Mouse (Mus musculus) heart, embryonic 12.5 days (tissue): Measurements from ENCODE around the gene Ackr2. TPM values are rescaled to one million over a fixed set of nuclear protein-coding genes. Genes with fewer than 3 reads are reported as not detected.

ENCODE experiments used
- ATAC-seq: fragments of 200-750 bp; cut with Nextera tagmentation; 2 replicates; pipeline ENCODE4 v1.8.0; 2017; ENCODE audit warnings: moderate TSS enrichment, moderate library complexity; ENCODE audit not compliant: insufficient number of reproducible peaks, low FRiP score
- H3K27ac ChIP-seq: fragments of 300-500 bp; sonication (generic); 2 replicates; pipeline ENCODE4 v1.5.1; 2016; ENCODE audit warnings: mild to moderate bottlenecking, moderate library complexity; ENCODE audit not compliant: poor library complexity, severe bottlenecking
- H3K27me3 ChIP-seq: fragments of 300-500 bp; sonication (generic); replicated peaks from 2 replicates; pipeline ENCODE4 v1.6.1; 2016; ENCODE audit warnings: mild to moderate bottlenecking, moderate library complexity
- H3K36me3 ChIP-seq: fragments of 300-500 bp; sonication (generic); 2 replicates; pipeline ENCODE4 v1.6.1; 2016; ENCODE audit warnings: mild to moderate bottlenecking, moderate library complexity
- H3K4me1 ChIP-seq: fragments of 300-500 bp; sonication (generic); replicated peaks from 2 replicates; pipeline ENCODE4 v1.6.1; 2016; ENCODE audit warnings: mild to moderate bottlenecking
- H3K4me2 ChIP-seq: fragments of 300-500 bp; sonication (generic); 2 replicates; pipeline ENCODE4 v1.6.1; 2016; ENCODE audit warnings: mild to moderate bottlenecking, moderate library complexity
- H3K4me3 ChIP-seq: fragments of 300-500 bp; sonication (generic); 2 replicates; pipeline ENCODE4 v1.5.1; 2016; ENCODE audit warnings: mild to moderate bottlenecking
- H3K9ac ChIP-seq: fragments of 300-500 bp; sonication (generic); 2 replicates; pipeline ENCODE4 v1.6.1; 2016; ENCODE audit warnings: mild to moderate bottlenecking, moderate library complexity
- H3K9me3 ChIP-seq: fragments of 300-500 bp; sonication (generic); replicated peaks from 2 replicates; pipeline ENCODE4 v1.6.1; 2016; ENCODE audit warnings: mild to moderate bottlenecking, moderate library complexity
- WGBS: fragments of 180-500 bp; shearing (Covaris S2); methylation state at CpG from one replicate; pipeline ENCODE4 v1.1.7; 2016; 5-methylcytosine and 5-hydroxymethylcytosine counted together
- polyA plus RNA-seq: library from polyadenylated mRNA; unstranded; fragments of >200 nt; fragmentation: Nextera tagmentation; extraction: Ambion mirVana; gene quantifications from 2 replicates; pipeline ENCODE4 v1.2.1, GENCODE M21; 2016

The Ackr2 gene
- polyA plus RNA-seq, 1 experiment from 2014 or later: 0.09 TPM

GRCm38 (mm10) chr9:121943005-121943404, 44.9 kb downstream of the Ackr2 start:
- Histone ChIP-seq H3K4me2 (no peak overlapping the region), H3K4me3 (no peak overlapping the region), H3K4me1 (no peaks in the 10 kb centered on the region), H3K36me3 (no peaks in the 10 kb centered on the region), H3K9me3 (no peaks in the 10 kb centered on the region), H3K9ac (no peak overlapping the region), H3K27ac (no peak overlapping the region), H3K27me3 (no peaks in the 10 kb centered on the region)
- ATAC-seq: no peak
- WGBS: 81% methylated on average over 3 of the region's 3 CpGs

GRCm38 (mm10) chr9:121943628-121944027, 45.5 kb downstream of the Ackr2 start:
- Histone ChIP-seq H3K27me3 (no peaks in the 10 kb centered on the region), H3K9ac (no peak overlapping the region), H3K4me1 (no peaks in the 10 kb centered on the region), H3K36me3 (no peaks in the 10 kb centered on the region), H3K4me3 (no peak overlapping the region), H3K9me3 (no peaks in the 10 kb centered on the region), H3K27ac (no peak overlapping the region), H3K4me2 (no peak overlapping the region)
- no peak for ATAC-seq
- 77% methylated on average over 3 of the region's 3 CpGs for WGBS

- Histone ChIP-seq H3K4me2 (no peak overlapping the region), H3K27me3 (no peaks in the 10 kb centered on the region; the same call in 1 of the 2 replicates), H3K9me3 (no peaks in the 10 kb centered on the region), H3K9ac (no peak overlapping the region), H3K36me3 (no peaks in the 10 kb centered on the region), H3K4me3 (no peak overlapping the region), H3K27ac (no peak overlapping the region), H3K4me1 (peaks cover 11% of the 10 kb centered on the region)
- 8% methylated on average over 4 of the region's 4 CpGs for WGBS
- no peak for ATAC-seq
Observed at GRCm38 (mm10) chr9:121947784-121948183, 49.6 kb downstream of the Ackr2 start.

GRCm38 (mm10) chr9:121948431-121948830, 50.3 kb downstream of the Ackr2 start:
- H3K36me3 ChIP-seq: no peaks in the 10 kb centered on the region
- no peaks in the 10 kb centered on the region; the same call in 1 of the 2 replicates for H3K27me3 ChIP-seq
- H3K4me3 ChIP-seq: no peak overlapping the region
- ATAC-seq: no peak
- H3K4me2 ChIP-seq: no peak overlapping the region
- no peaks in the 10 kb centered on the region for H3K9me3 ChIP-seq
- H3K9ac ChIP-seq: no peak overlapping the region
- WGBS: 34% methylated on average over 4 of the region's 4 CpGs
- H3K27ac ChIP-seq: no peak overlapping the region
- H3K4me1 ChIP-seq: peaks cover 11% of the 10 kb centered on the region

GRCm38 (mm10) chr9:121950418-121951113, 52.4 kb downstream of the Ackr2 start, which contains the start of gene Fam198a:
Fam198a (plus strand) TSS chr9:121950988.
- Histone ChIP-seq H3K4me1 (peaks cover 11% of the 10 kb centered on the region), H3K4me2 (peak within 1 kb of the TSS; percentile 64), H3K4me3 (peak within 1 kb of the TSS; percentile 34), H3K27me3 (no peaks in the 10 kb centered on the region; the same call in 1 of the 2 replicates), H3K27ac (0 out of 2 replicates have a peak within 1 kb of the TSS, but pooled peaks have one; percentile 15), H3K9me3 (no peaks in the 10 kb centered on the region), H3K9ac (peak within 1 kb of the TSS; percentile 32; the same call in 1 of the 2 replicates), H3K36me3 (no peaks in the 10 kb centered on the region)
- ATAC-seq: peak; percentile 80
- 6% methylated on average over 14 of the region's 14 CpGs for WGBS

- Histone ChIP-seq H3K27ac (no peak overlapping the region), H3K36me3 (no peaks in the 10 kb centered on the region), H3K27me3 (no peaks in the 10 kb centered on the region; the same call in 1 of the 2 replicates), H3K9ac (peak overlapping the region; percentile 32; the same call in 1 of the 2 replicates), H3K4me3 (peak overlapping the region; percentile 34), H3K4me1 (peaks cover 11% of the 10 kb centered on the region), H3K9me3 (no peaks in the 10 kb centered on the region), H3K4me2 (peak overlapping the region; percentile 64)
- no peak for ATAC-seq
- 36% methylated on average over 4 of the region's 4 CpGs for WGBS
Observed at GRCm38 (mm10) chr9:121951114-121951423, 52.9 kb downstream of the Ackr2 start.

- no peak overlapping the region for H3K27ac ChIP-seq
- 85% methylated on average over 6 of the region's 6 CpGs for WGBS
Observed at GRCm38 (mm10) chr9:121952596-121952995, 54.4 kb downstream of the Ackr2 start.

GRCm38 (mm10) chr9:121959966-121960635, 61.9 kb downstream of the Ackr2 start:
- H3K4me3 ChIP-seq: no peak overlapping the region
- no peak overlapping the region for H3K27ac ChIP-seq
- WGBS: 40% methylated on average over 7 of the region's 7 CpGs

More at GRCm38 (mm10) chr9:121952596-121952995, 54.4 kb downstream of the Ackr2 start:
- Histone ChIP-seq H3K4me1 (peaks cover 11% of the 10 kb centered on the region), H3K9ac (no peak overlapping the region), H3K9me3 (no peaks in the 10 kb centered on the region), H3K4me3 (no peak overlapping the region), H3K27me3 (no peaks in the 10 kb centered on the region; the same call in 1 of the 2 replicates), H3K36me3 (no peaks in the 10 kb centered on the region), H3K4me2 (no peak overlapping the region)
- no peak for ATAC-seq

More at GRCm38 (mm10) chr9:121959966-121960635, 61.9 kb downstream of the Ackr2 start:
- H3K9ac ChIP-seq: no peak overlapping the region
- no peaks in the 10 kb centered on the region for H3K27me3 ChIP-seq
- H3K4me2 ChIP-seq: no peak overlapping the region
- H3K36me3 ChIP-seq: no peaks in the 10 kb centered on the region
- no peaks in the 10 kb centered on the region for H3K4me1 ChIP-seq
- H3K9me3 ChIP-seq: no peaks in the 10 kb centered on the region
- ATAC-seq: no peak

Other genes with a start within 250 kb of the Ackr2 start
- 5.8 and 6.2 TPM in 2 replicates for gene Sec22c, start 192.9 kb upstream of the Ackr2 start, polyA plus RNA-seq
- 145 and 152 TPM in 2 replicates for gene Ss18l2, start 188.0 kb upstream of the Ackr2 start, polyA plus RNA-seq
- gene Nktr, start 179.2 kb upstream of the Ackr2 start, polyA plus RNA-seq: 53.6 and 61.4 TPM in 2 replicates
- gene Zfp651, start 139.0 kb upstream of the Ackr2 start, polyA plus RNA-seq: 12.5 and 14.9 TPM in 2 replicates
- gene Klhl40, start 120.7 kb upstream of the Ackr2 start, polyA plus RNA-seq: 0.73 and 1.1 TPM in 2 replicates
- 5.3 and 5.7 TPM in 2 replicates for gene Hhatl, start 105.8 kb upstream of the Ackr2 start, polyA plus RNA-seq
- gene Ccdc13, start 58.9 kb upstream of the Ackr2 start, polyA plus RNA-seq: 0.08 TPM in 1 of 2 replicates, not detected in the other
- gene Higd1a, start 40.0 kb upstream of the Ackr2 start, polyA plus RNA-seq: 237 and 257 TPM in 2 replicates
- gene Cyp8b1, start 17.9 kb downstream of the Ackr2 start, polyA plus RNA-seq: not detected in 2 replicates
- 0.68 and 1.00 TPM in 2 replicates for gene Fam198a, start 52.6 kb downstream of the Ackr2 start, polyA plus RNA-seq
- 14.3 and 14.7 TPM in 2 replicates for gene Pomgnt2, start 98.8 kb downstream of the Ackr2 start, polyA plus RNA-seq
- gene Snrk, start 218.9 kb downstream of the Ackr2 start, polyA plus RNA-seq: 53.4 and 62.3 TPM in 2 replicates